ENCODE assay signal across 33 mouse cellular contexts in the genomic region with DNA sequence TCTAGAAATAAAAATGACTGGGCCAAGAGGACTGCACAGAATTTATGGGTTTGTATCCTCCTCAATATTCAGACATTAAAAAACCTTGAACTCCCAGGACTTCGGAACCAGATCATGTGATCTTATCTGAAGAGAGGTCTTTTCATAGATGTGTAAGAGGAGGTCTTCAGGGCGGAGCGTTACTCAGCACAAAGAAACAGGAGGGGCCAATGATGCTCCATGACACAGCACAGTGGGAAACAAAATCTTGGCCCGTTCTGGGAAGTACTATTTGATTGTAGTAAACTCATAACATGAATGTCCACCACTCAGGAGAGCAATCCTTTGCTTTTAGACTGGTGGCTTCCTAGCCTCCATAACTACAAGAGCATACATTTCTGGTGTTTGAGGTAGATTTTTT. TPM values are rescaled to one million over a fixed set of nuclear protein-coding genes. Genes with fewer than 3 reads are reported as not detected.
"Had no signal": no experiment of that assay in that cellular context is flagged by ENCODE, and none has a peak within 500 bp of the region (broad histone marks: within the 10 kb centered on the region; RNA-seq: fewer than 3 reads in every experiment).

No protein-coding gene starts in this region.

- H3K36me3 ChIP-seq: heart, embryonic 13.5 days; heart, embryonic 15.5 days; hindbrain, embryonic 13.5 days; hindbrain, embryonic 15.5 days; kidney, embryonic 15.5 days; limb, embryonic 13.5 days; limb, embryonic 15.5 days; liver, embryonic 12.5 days had no signal

- DNase-seq: gastrocnemius, postnatal 14 days; gastrocnemius, postnatal 36 days; heart, adult 11 months; heart, adult 2 months; heart, postnatal 14 days; heart, postnatal 36 days; kidney, adult 11 months; kidney, adult 2 months; kidney, adult 9 months; kidney, postnatal 14 days; kidney, postnatal 36 days; left cerebral cortex, postnatal 4 days had no signal

- H3K27me3 ChIP-seq: heart, embryonic 13.5 days; heart, embryonic 15.5 days; hindbrain, embryonic 13.5 days; hindbrain, embryonic 15.5 days; kidney, embryonic 15.5 days; limb, embryonic 15.5 days; liver, embryonic 12.5 days had no signal

- H3K4me3 ChIP-seq: heart, adult 2 months; heart, embryonic 13.5 days; heart, embryonic 15.5 days; hindbrain, embryonic 13.5 days; hindbrain, embryonic 15.5 days; kidney, embryonic 15.5 days; left cerebral cortex, adult 2 months; limb, embryonic 13.5 days; limb, embryonic 15.5 days; liver, embryonic 12.5 days had no signal

- H3K9ac ChIP-seq: heart, embryonic 13.5 days; heart, embryonic 15.5 days; hindbrain, embryonic 13.5 days; hindbrain, embryonic 15.5 days; kidney, embryonic 15.5 days; limb, embryonic 13.5 days; limb, embryonic 15.5 days; liver, embryonic 12.5 days; liver, embryonic 14.5 days had no signal

- H3K9me3 ChIP-seq: heart, embryonic 13.5 days; heart, embryonic 15.5 days; hindbrain, embryonic 15.5 days; kidney, embryonic 15.5 days; limb, embryonic 13.5 days; limb, embryonic 15.5 days had no signal

- H3K27ac ChIP-seq: heart, adult 2 months; heart, embryonic 13.5 days; heart, embryonic 15.5 days; hindbrain, embryonic 13.5 days; hindbrain, embryonic 15.5 days; hindbrain, postnatal 0 days; kidney, embryonic 15.5 days; kidney, postnatal 0 days; left cerebral cortex, adult 2 months; limb, embryonic 13.5 days; limb, embryonic 15.5 days; liver, embryonic 12.5 days; liver, embryonic 14.5 days had no signal

- H3K4me1 ChIP-seq: heart, embryonic 13.5 days; heart, embryonic 15.5 days; hindbrain, embryonic 13.5 days; hindbrain, embryonic 15.5 days; kidney, embryonic 15.5 days; limb, embryonic 15.5 days; liver, embryonic 12.5 days had no signal

RNA-seq across cellular contexts. Expression of gene Zfp42, which starts 12.6 kb away (rescaled TPM):
- total RNA-seq: gastrocnemius, adult 18-20 months; gastrocnemius, adult 8-10 months; gastrocnemius, postnatal 14 days; gastrocnemius, postnatal 36 days; heart, adult 2 months; heart, postnatal 14 days; heart, postnatal 36 days; hematopoietic stem cell, adult 5-6 weeks; hindbrain, postnatal 0 days; layer of hippocampus, adult 18-20 months; layer of hippocampus, adult 8-10 months; layer of hippocampus, postnatal 10 days; layer of hippocampus, postnatal 25 days; left cerebral cortex, adult 2 months; left cerebral cortex, postnatal 25 days; left cerebral cortex, postnatal 4 days; liver, adult 2 months had no signal
